7 mouse cellular contexts compared by ENCODE assay signal in genomic region chr1:162548016-162548916, GRCm38 (mm10). TPM values are rescaled to one million over a fixed set of nuclear protein-coding genes. Genes with fewer than 3 reads are reported as not detected.
DNase-seq lines count a peak whose midpoint lies in the region; ATAC-seq lines count a peak whose summit lies in the region.

Gene Mettl13, minus strand, starts transcription at chr1:162548551.

- WGBS in intestine, embryonic 14.5 days = under 1% methylated on average over 52 of the region's 52 CpGs

- H3K27ac ChIP-seq in intestine, embryonic 14.5 days (ENCODE audit: low read depth) = peak within 1 kb of the TSS; percentile 36

- peak within 1 kb of the TSS; percentile 62 for H3K4me3 ChIP-seq in intestine, embryonic 14.5 days (ENCODE audit: low read depth, low read length)

- peak within 1 kb of the TSS; percentile 95 for H3K4me2 ChIP-seq in intestine, embryonic 14.5 days (ENCODE audit: low read length)

- H3K4me1 ChIP-seq in intestine, embryonic 14.5 days (replicated peaks; ENCODE audit: control insufficient read depth, insufficient read depth, low read length) = peaks cover 12% of the 10 kb centered on the region; the same call in 1 of the 2 replicates

- peak; percentile 91 to 95 for DNase-seq in adrenal gland, adult (ENCODE audit: inconsistent age in 2 of 2, low spot score in 1 of 2)
- DNase-seq in embryo, embryonic 10.5 days (ENCODE audit: low spot score) = peak; percentile 98
- peak; percentile 91 for DNase-seq in gastrocnemius, postnatal 14 days
- peak; percentile 90 for DNase-seq in intestine, embryonic 14.5 days (ENCODE audit: low spot score)
- peak; percentile 90 to 91 for DNase-seq in left cerebral cortex, postnatal 14 days (ENCODE audit: low spot score in 2 of 2)
- DNase-seq in mesoderm, embryonic 11.5 days (ENCODE audit: low read depth, low spot score) = peak; percentile 97
- DNase-seq in right cerebral cortex, postnatal 4 days = peak; percentile 94

- H3K9ac ChIP-seq in intestine, embryonic 14.5 days (ENCODE audit: low read length) = peak within 1 kb of the TSS; percentile 75

- intact Hi-C loops in gastrocnemius, postnatal 14 days (cut with DNase I; ENCODE audit: low total_unique reads) = no loop called here
- intact Hi-C loops in left cerebral cortex, postnatal 14 days (cut with DNase I) = no loop called here

- ATAC-seq in intestine, embryonic 14.5 days (replicated peaks; ENCODE audit: low FRiP score, low TSS enrichment, low read depth) = peak; percentile 98

- H3K36me3 ChIP-seq in intestine, embryonic 14.5 days (ENCODE audit: control insufficient read depth, insufficient read depth, low read length) = peaks cover 31% of the 10 kb centered on the region

- H3K9me3 ChIP-seq in intestine, embryonic 14.5 days (ENCODE audit: control insufficient read depth, low read length) = no peaks in the 10 kb centered on the region

- H3K27me3 ChIP-seq in intestine, embryonic 14.5 days (replicated peaks; ENCODE audit: control insufficient read depth, insufficient read depth, low read length) = no peaks in the 10 kb centered on the region

RNA-seq across cellular contexts. Expression of gene Mettl13, which starts in this region (rescaled TPM):
- 1 to 10 TPM; 6.0 TPM for total RNA-seq in gastrocnemius, postnatal 14 days (2021)
- 16.6 and 18.1 TPM in 2 replicates for polyA plus RNA-seq in intestine, embryonic 14.5 days (2014; fragmentation: Nextera tagmentation; extraction: Ambion mirVana)
- 10 to 100 TPM; 10.6 to 11.8 TPM for total RNA-seq in left cerebral cortex, postnatal 14 days (2021)

Comparison
In these comparisons a context has a peak if more than half of its experiments do, and no peak if none do; other contexts are left out.
1. Peak in every context shown above with its lines: DNase-seq, ATAC-seq, H3K4me3 ChIP-seq and H3K27ac ChIP-seq.